Mouse (Mus musculus) liver, embryonic 13.5 days (tissue): ENCODE results near the gene Slc26a10. TPM values are rescaled to one million over a fixed set of nuclear protein-coding genes. Genes with fewer than 3 reads are reported as not detected.
A peak's percentile ranks its signal among the peaks of the same experiment; 100 is the strongest.

Source experiments
- ATAC-seq: fragments of 200-750 bp; cut with Nextera tagmentation; 2 replicates; pipeline ENCODE4 v1.8.0; 2017; ENCODE audit warnings: low read depth, mild to moderate bottlenecking, moderate number of reproducible peaks, moderate library complexity
- DNase-seq: peaks from one replicate; pipeline ENCODE4 v3.0.0; 2022
- H3K27ac ChIP-seq: fragments of 300-500 bp; sonication (generic); 2 replicates; pipeline ENCODE4 v1.5.1; 2015; ENCODE audit warnings: moderate library complexity, mild to moderate bottlenecking, inconsistent platforms
- H3K27me3 ChIP-seq: fragments of 300-500 bp; sonication (generic); 2 replicates; pipeline ENCODE4 v1.6.1; 2015; ENCODE audit warnings: mild to moderate bottlenecking, inconsistent platforms
- H3K36me3 ChIP-seq: fragments of 300-500 bp; sonication (generic); 2 replicates; pipeline ENCODE4 v1.6.1; 2015; ENCODE audit warnings: mild to moderate bottlenecking, inconsistent platforms
- H3K4me1 ChIP-seq: fragments of 300-500 bp; sonication (generic); replicated peaks from 2 replicates; pipeline ENCODE4 v1.6.1; 2015; ENCODE audit warnings: inconsistent platforms
- H3K4me2 ChIP-seq: fragments of 300-500 bp; sonication (generic); 2 replicates; pipeline ENCODE4 v1.6.1; 2015; ENCODE audit warnings: inconsistent platforms, mild to moderate bottlenecking, moderate library complexity
- H3K4me3 ChIP-seq: fragments of 300-500 bp; sonication (generic); replicated peaks from 2 replicates; pipeline ENCODE4 v1.5.1; 2015; ENCODE audit warnings: mild to moderate bottlenecking, inconsistent platforms
- H3K9ac ChIP-seq: fragments of 300-500 bp; sonication (generic); 2 replicates; pipeline ENCODE4 v1.6.1; 2015; ENCODE audit warnings: mild to moderate bottlenecking, inconsistent platforms
- H3K9me3 ChIP-seq: fragments of 300-500 bp; sonication (generic); replicated peaks from 2 replicates; pipeline ENCODE4 v1.6.1; 2016; ENCODE audit warnings: inconsistent platforms
- WGBS: fragments of 180-500 bp; shearing (Covaris S2); methylation state at CpG from one replicate; pipeline ENCODE4 v1.1.7; 2015; ENCODE audit not compliant: insufficient replicate concordance; 5-methylcytosine and 5-hydroxymethylcytosine counted together
- polyA plus RNA-seq: library from polyadenylated mRNA; unstranded; fragments of >200 nt; fragmentation: Nextera tagmentation; extraction: Ambion mirVana; gene quantifications from 2 replicates; pipeline ENCODE4 v1.2.1, GENCODE M21; 2015

Slc26a10 gene
- polyA plus RNA-seq, 1 experiment from 2014 or later, result 2.1 TPM

DNA sequence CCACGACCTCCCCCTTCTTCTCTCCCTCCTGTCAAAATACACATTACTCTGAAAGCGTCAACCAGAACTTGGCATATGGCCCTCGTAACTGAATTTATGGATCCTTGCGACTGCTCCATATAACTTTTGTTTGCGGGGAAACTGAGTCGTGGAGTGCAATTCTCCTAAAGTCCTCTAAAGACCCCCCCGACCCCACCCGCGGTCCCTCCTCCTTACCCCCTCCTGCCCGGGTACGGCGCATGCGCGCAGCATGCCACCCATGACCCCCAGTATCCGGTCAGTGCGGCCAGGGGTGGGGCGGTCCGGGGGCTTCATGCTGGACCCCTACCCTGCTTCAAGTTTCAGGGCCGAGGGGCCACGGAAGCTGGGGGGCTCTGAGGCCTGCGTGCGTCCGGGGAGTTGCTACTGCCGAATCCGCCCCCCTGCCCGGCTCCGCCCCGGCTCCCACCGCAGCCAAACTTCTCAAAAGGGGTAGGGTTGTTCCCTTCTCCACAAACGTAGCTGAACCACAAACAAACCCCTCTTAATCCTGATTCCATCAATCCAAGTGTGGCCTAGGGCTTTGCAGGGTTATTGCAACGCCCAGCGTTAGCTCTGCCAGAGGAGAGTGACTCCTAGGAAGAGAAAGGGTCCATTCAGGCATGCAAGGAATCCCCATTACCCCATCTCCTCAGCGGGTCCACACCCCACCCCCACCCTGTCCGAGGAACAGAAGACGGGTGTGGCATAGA, 9.4 kb upstream of the Slc26a10 start, which contains the start of gene Arhgef25:
Gene Arhgef25, minus strand, starts transcription at position 433 of the 731 bp plus-strand sequence.
- Histone ChIP-seq H3K4me1 (peaks cover 79% of the 10 kb centered on the region), H3K27ac (peak within 1 kb of the TSS; percentile 90), H3K36me3 (peaks cover 10% of the 10 kb centered on the region; the same call in 1 of the 2 replicates), H3K9me3 (no peaks in the 10 kb centered on the region), H3K27me3 (peaks cover under 1% of the 10 kb centered on the region; the same call in 1 of the 2 replicates), H3K4me3 (peak within 1 kb of the TSS; percentile 64), H3K9ac (peak within 1 kb of the TSS; percentile 79), H3K4me2 (peak within 1 kb of the TSS; percentile 99)
- DNase-seq (peak; percentile 42), ATAC-seq (0 out of 2 replicates have a peak, but pooled peaks have one; percentile 1)
- WGBS, result 1% methylated on average over 35 of the region's 35 CpGs

DNA sequence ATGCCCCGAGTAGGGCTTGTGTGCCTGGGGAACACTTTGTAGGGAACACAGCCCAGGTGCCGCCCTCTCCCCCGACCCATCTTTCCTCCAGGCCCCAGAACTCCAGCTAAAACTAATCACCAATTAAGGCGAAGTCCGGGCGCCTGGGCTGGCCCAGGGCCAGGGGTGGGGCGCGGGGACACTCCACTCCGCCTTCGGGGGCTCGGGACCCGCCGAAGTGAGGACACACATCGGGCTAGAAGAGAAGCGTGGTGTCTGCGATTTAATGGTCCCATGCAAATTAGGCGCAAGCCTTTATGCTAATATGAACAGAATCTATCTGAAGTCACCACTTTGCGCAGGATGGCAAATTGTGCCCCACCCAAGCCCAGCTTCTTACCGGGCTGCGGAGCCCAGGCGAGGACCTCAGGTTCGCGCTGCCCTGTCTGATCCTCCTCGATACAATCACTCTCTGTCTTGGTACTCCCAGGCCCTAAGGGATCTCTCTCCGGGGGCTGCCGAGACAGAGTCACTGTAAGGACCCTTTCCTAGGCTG, 8.7 kb upstream of the Slc26a10 start:
- Histone ChIP-seq H3K4me3 (peak overlapping the region; percentile 64), H3K9ac (peak overlapping the region; percentile 79), H3K27ac (peak overlapping the region; percentile 90), H3K36me3 (peaks cover 10% of the 10 kb centered on the region; the same call in 1 of the 2 replicates), H3K9me3 (no peaks in the 10 kb centered on the region), H3K4me2 (peak overlapping the region; percentile 99), H3K27me3 (peaks cover 7% of the 10 kb centered on the region), H3K4me1 (peaks cover 77% of the 10 kb centered on the region)
- peak; percentile 63 for ATAC-seq
- DNase-seq, result peak; percentile 68
- WGBS, result 1% methylated on average over 26 of the region's 26 CpGs

GRCm38 (mm10) chr10:127188465-127189115, 8.1 kb upstream of the Slc26a10 start:
- peaks cover 13% of the 10 kb centered on the region for H3K27me3 ChIP-seq
- H3K27ac ChIP-seq, result peak overlapping the region; percentile 90
- H3K36me3 ChIP-seq, result peaks cover 10% of the 10 kb centered on the region; the same call in 1 of the 2 replicates
- H3K9me3 ChIP-seq, result no peaks in the 10 kb centered on the region
- H3K4me2 ChIP-seq, result peak overlapping the region; percentile 99
- DNase-seq, result peak; percentile 53
- ATAC-seq, result peak; percentile 59
- peak overlapping the region; percentile 64 for H3K4me3 ChIP-seq
- peak overlapping the region; percentile 79 for H3K9ac ChIP-seq
- peaks cover 78% of the 10 kb centered on the region for H3K4me1 ChIP-seq
- under 1% methylated on average over 44 of the region's 46 CpGs for WGBS

DNA sequence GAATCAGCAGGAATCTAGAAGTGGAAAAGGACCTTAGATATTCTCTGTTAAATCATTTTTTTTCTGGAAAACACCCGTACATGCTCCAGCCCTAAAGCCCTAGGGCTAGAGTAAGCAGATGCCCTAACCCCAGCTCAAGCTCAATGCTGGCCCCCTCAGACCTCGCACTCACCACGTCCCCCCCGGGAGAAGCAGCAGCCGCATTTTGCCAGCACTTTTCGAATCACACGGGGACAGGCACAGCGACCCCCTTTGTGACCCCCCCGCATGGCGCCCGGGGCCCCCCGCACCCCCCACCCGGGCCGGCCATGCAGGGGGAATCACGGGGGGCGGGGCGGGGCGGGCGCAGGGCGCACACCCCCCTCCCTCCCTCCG, 7.6 kb upstream of the Slc26a10 start:
- Histone ChIP-seq H3K27me3 (peaks cover 18% of the 10 kb centered on the region), H3K4me1 (peaks cover 78% of the 10 kb centered on the region), H3K4me3 (peak overlapping the region; percentile 64), H3K27ac (peak overlapping the region; percentile 90), H3K36me3 (peaks cover 9% of the 10 kb centered on the region; the same call in 1 of the 2 replicates), H3K4me2 (peak overlapping the region; percentile 99), H3K9ac (peak overlapping the region; percentile 79), H3K9me3 (no peaks in the 10 kb centered on the region)
- WGBS, result 2% methylated on average over 21 of the region's 21 CpGs
- ATAC-seq, result no peak
- no peak for DNase-seq

DNA sequence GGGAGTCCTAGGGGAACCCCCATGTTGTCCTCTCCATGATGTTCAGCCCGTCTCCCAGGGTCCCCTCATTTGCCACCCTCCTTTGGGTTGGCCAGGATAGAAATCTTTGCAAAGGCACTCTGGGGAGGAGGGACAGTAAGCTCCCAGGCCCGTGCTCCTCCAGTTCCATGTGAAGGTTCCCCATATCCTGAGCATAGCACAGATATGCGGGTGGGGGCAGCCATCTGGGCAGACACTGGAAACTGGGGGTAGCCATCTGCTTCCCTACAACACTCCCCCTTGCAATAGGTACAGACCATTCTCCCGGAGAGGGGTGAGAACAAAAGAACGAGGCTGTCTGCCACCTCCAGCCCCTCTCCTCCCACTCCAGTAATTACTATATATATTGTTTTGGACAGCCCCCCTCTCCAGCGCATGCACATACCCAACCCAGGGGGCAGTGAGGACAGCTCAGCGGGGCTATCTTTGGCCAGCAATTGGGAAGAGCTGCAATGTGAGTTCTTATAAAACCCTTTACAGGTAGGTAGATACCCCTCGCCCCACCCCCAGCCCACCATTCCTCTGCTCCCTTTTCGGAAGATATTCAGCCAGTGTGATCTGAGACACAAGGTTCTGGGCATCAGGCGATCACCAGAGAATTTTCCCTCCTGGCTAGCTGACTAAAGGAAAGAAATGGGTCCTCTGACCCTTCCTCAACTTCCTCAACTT, 7.1 kb upstream of the Slc26a10 start:
- no peaks in the 10 kb centered on the region for H3K9me3 ChIP-seq
- H3K27me3 ChIP-seq, result peaks cover 24% of the 10 kb centered on the region
- no peak for ATAC-seq
- 61% methylated on average over 10 of the region's 10 CpGs for WGBS
- no peak for DNase-seq
- peak overlapping the region; percentile 99 for H3K4me2 ChIP-seq
- peak overlapping the region; percentile 79 for H3K9ac ChIP-seq
- peaks cover 73% of the 10 kb centered on the region for H3K4me1 ChIP-seq
- H3K36me3 ChIP-seq, result peaks cover 3% of the 10 kb centered on the region; the same call in 1 of the 2 replicates
- no peak overlapping the region for H3K27ac ChIP-seq
- H3K4me3 ChIP-seq, result peak overlapping the region; percentile 64

GRCm38 (mm10) chr10:127186451-127186850, 6.0 kb upstream of the Slc26a10 start:
- Histone ChIP-seq H3K4me1 (peaks cover 64% of the 10 kb centered on the region), H3K36me3 (no peaks in the 10 kb centered on the region), H3K9me3 (no peaks in the 10 kb centered on the region), H3K27me3 (peaks cover 34% of the 10 kb centered on the region), H3K9ac (no peak overlapping the region), H3K4me2 (no peak overlapping the region), H3K27ac (no peak overlapping the region), H3K4me3 (no peak overlapping the region)
- DNase-seq, result no peak
- ATAC-seq, result no peak
- 68% methylated on average over 1 of the region's 1 CpGs for WGBS

DNA sequence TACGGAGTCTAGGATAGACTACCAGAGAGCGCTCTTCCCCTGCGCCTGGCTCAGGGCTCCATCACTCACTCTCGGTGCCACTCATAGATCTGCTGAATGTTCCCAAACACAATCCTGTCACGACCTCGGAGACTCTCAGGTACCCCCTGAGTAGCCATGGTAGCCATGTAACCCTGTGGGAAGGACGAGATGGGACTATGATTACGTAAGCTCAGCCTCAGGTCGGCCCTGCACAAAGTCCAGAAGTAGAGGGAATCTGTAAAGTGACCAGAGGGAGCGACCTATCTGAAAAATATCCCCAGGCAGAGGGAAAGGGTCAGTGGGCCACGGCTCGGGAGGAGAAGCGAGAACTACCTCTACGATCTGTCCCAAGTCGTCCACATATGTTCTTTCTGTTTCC, 5.1 kb upstream of the Slc26a10 start:
- H3K9me3 ChIP-seq, result no peaks in the 10 kb centered on the region
- WGBS, result 75% methylated on average over 15 of the region's 15 CpGs
- H3K27me3 ChIP-seq, result peaks cover 44% of the 10 kb centered on the region
- peaks cover 58% of the 10 kb centered on the region for H3K4me1 ChIP-seq
- no peak overlapping the region for H3K4me3 ChIP-seq
- H3K27ac ChIP-seq, result no peak overlapping the region
- no peak for ATAC-seq
- H3K4me2 ChIP-seq, result no peak overlapping the region
- H3K36me3 ChIP-seq, result no peaks in the 10 kb centered on the region
- H3K9ac ChIP-seq, result no peak overlapping the region
- DNase-seq, result no peak

GRCm38 (mm10) chr10:127185101-127185500, 4.7 kb upstream of the Slc26a10 start:
- DNase-seq (no peak), ATAC-seq (no peak)
- no peaks in the 10 kb centered on the region for H3K9me3 ChIP-seq
- no peak overlapping the region for H3K4me2 ChIP-seq
- H3K27me3 ChIP-seq, result peaks cover 48% of the 10 kb centered on the region
- no peak overlapping the region for H3K9ac ChIP-seq
- peaks cover 58% of the 10 kb centered on the region for H3K4me1 ChIP-seq
- no peaks in the 10 kb centered on the region for H3K36me3 ChIP-seq
- no peak overlapping the region for H3K27ac ChIP-seq
- no peak overlapping the region for H3K4me3 ChIP-seq
- 71% methylated on average over 9 of the region's 9 CpGs for WGBS

- H3K4me3 ChIP-seq, result peak overlapping the region; percentile 4; the same call in 1 of the 2 replicates
- no peaks in the 10 kb centered on the region for H3K9me3 ChIP-seq
- peaks cover 61% of the 10 kb centered on the region for H3K27me3 ChIP-seq
- DNase-seq (peak; percentile 49), ATAC-seq (peak; percentile 40)
- no peak overlapping the region for H3K9ac ChIP-seq
- no peak overlapping the region for H3K27ac ChIP-seq
- no peaks in the 10 kb centered on the region for H3K36me3 ChIP-seq
- peaks cover 57% of the 10 kb centered on the region for H3K4me1 ChIP-seq
- 19% methylated on average over 20 of the region's 20 CpGs for WGBS
- peak overlapping the region; percentile 38 for H3K4me2 ChIP-seq
Observed at GRCm38 (mm10) chr10:127183759-127184158, 3.3 kb upstream of the Slc26a10 start.

- ATAC-seq (no peak), DNase-seq (no peak)
- 76% methylated on average over 4 of the region's 4 CpGs for WGBS
- H3K27ac ChIP-seq, result no peak overlapping the region
- H3K9me3 ChIP-seq, result no peaks in the 10 kb centered on the region
- no peaks in the 10 kb centered on the region for H3K36me3 ChIP-seq
- peaks cover 57% of the 10 kb centered on the region for H3K4me1 ChIP-seq
- H3K9ac ChIP-seq, result no peak overlapping the region
- no peak overlapping the region for H3K4me3 ChIP-seq
- H3K27me3 ChIP-seq, result peaks cover 73% of the 10 kb centered on the region
- H3K4me2 ChIP-seq, result 0 out of 2 replicates have a peak overlapping the region, but pooled peaks have one; percentile 38
Observed at GRCm38 (mm10) chr10:127182624-127183023, 2.2 kb upstream of the Slc26a10 start.

DNA sequence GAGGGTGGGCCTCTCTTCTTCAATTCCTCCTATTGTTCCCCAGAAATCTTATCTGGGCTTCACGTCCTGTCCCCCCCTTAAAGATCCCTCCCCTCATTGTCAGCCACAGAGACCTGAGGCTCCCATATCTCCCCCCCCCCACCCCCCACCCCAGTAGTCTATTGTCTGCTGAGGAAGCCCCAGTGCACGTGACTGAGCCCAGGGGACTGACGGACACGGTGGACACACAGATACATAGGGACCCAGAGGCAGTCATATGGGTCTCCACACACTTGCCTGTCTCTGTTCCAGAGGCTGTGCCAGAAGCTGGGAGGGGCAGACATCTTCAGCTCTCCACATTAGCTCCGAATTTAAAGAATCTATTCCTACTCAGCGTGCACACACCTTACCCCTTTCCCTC, 1.1 kb upstream of the Slc26a10 start:
- Histone ChIP-seq H3K27me3 (peaks cover 83% of the 10 kb centered on the region), H3K4me3 (no peak overlapping the region), H3K9ac (no peak overlapping the region), H3K36me3 (no peaks in the 10 kb centered on the region), H3K9me3 (no peaks in the 10 kb centered on the region), H3K4me2 (no peak overlapping the region), H3K4me1 (peaks cover 62% of the 10 kb centered on the region), H3K27ac (no peak overlapping the region)
- WGBS, result 40% methylated on average over 6 of the region's 6 CpGs
- ATAC-seq, result no peak
- DNase-seq, result no peak
